Mouse (Mus musculus): ENCODE results near the gene Fbxo31. TPM values are rescaled to one million over a fixed set of nuclear protein-coding genes. Genes with fewer than 3 reads are reported as not detected.

Gene Fbxo31
- polyA plus RNA-seq, 1 experiment from 2014 or later = 34.5 TPM

Other genes with a start within 250 kb of the Fbxo31 start
- gene 1700018B08Rik, start 34.5 kb downstream of the Fbxo31 start, polyA plus RNA-seq (2015; fragmentation: Nextera tagmentation; extraction: Ambion mirVana) = not detected in 2 replicates
- 372 and 386 TPM in 2 replicates for gene Map1lc3b, start 11.6 kb upstream of the Fbxo31 start, polyA plus RNA-seq (2015; fragmentation: Nextera tagmentation; extraction: Ambion mirVana)
- 25.4 and 28.0 TPM in 2 replicates for gene Zcchc14, start 74.1 kb upstream of the Fbxo31 start, polyA plus RNA-seq (2015; fragmentation: Nextera tagmentation; extraction: Ambion mirVana)
- 111 and 114 TPM in 2 replicates for gene Jph3, start 150.8 kb upstream of the Fbxo31 start, polyA plus RNA-seq (2015; fragmentation: Nextera tagmentation; extraction: Ambion mirVana)

Data from midbrain, embryonic 15.5 days (tissue).